Mouse (Mus musculus): ENCODE results near the gene Ptbp2. TPM values are rescaled to one million over a fixed set of nuclear protein-coding genes. Genes with fewer than 3 reads are reported as not detected.

Gene Ptbp2
- polyA plus RNA-seq, 1 experiment from 2014 or later = 294 TPM

- Histone ChIP-seq H3K4me1 (replicated peaks) (0 out of 2 replicates have a peak, but pooled peaks cover 2% of the 10 kb centered on the region), H3K9ac (no peak overlapping the region), H3K36me3 (peaks cover 14% of the 10 kb centered on the region), H3K4me3 (no peak overlapping the region), H3K27me3 (no peaks in the 10 kb centered on the region), H3K4me2 (no peak overlapping the region), H3K27ac (no peak overlapping the region), H3K9me3 (0 out of 2 replicates have a peak, but pooled peaks cover 4% of the 10 kb centered on the region)
- no peak for ATAC-seq (ENCODE audit: low FRiP score)
- WGBS = 89% methylated on average over 2 of the region's 2 CpGs
These were observed 20.5 kb downstream of the Ptbp2 start for GRCm38 (mm10) chr3:119763772-119764171.

DNA sequence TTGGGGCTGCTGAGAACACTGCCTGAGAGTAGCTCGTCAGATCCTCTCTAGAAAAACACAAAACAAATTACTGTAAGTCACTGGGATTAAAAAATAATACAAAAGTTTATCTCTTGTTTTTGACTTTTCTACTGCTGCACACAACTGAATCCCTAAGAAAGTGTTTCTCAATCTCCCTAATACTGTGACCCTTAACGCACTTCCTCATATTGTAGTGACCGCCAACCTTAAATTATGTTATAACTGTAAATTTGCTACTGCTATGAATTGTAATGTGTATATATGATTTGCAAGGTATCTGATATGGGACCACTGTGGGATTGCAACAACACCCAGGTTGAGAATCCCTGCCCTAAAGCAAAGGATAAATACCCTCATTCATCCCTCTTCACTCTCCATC is 22.5 kb downstream of the Ptbp2 start:
- H3K4me1 ChIP-seq (replicated peaks) = 0 out of 2 replicates have a peak, but pooled peaks cover 2% of the 10 kb centered on the region
- H3K9me3 ChIP-seq = no peaks in the 10 kb centered on the region
- H3K4me3 ChIP-seq = no peak overlapping the region
- no peak overlapping the region for H3K27ac ChIP-seq
- H3K9ac ChIP-seq = no peak overlapping the region
- H3K36me3 ChIP-seq = peaks cover 9% of the 10 kb centered on the region
- H3K27me3 ChIP-seq = no peaks in the 10 kb centered on the region
- no peak for ATAC-seq (ENCODE audit: low FRiP score)
- H3K4me2 ChIP-seq = no peak overlapping the region
- 91% methylated on average over 3 of the region's 3 CpGs for WGBS

DNA sequence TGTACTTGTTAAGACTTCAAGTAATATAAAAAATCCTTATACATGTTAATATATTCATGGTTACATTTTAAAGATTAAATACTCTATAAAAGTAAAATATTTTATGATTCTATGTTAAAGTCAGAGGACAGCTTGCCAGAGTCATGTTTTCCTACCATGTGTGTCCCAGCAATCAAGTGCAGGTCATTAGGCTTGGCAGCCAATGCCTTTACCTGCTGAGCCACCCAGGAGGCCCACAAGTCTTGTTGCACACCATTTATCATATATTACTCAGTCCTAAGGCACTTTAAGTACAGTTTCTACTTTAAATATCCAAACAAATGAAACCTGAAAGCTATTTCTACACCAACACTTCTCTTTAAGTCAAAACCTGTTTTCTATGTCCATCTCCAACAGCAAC is 30.5 kb downstream of the Ptbp2 start:
- Histone ChIP-seq H3K9me3 (no peaks in the 10 kb centered on the region), H3K4me1 (replicated peaks) (no peaks in the 10 kb centered on the region; the same call in 1 of the 2 replicates), H3K4me3 (no peak overlapping the region), H3K27ac (no peak overlapping the region), H3K36me3 (peaks cover 15% of the 10 kb centered on the region), H3K27me3 (no peaks in the 10 kb centered on the region), H3K9ac (no peak overlapping the region), H3K4me2 (no peak overlapping the region)
- no peak for ATAC-seq (ENCODE audit: low FRiP score)

GRCm38 (mm10) chr3:119749551-119750249 is 34.6 kb downstream of the Ptbp2 start:
- Histone ChIP-seq H3K36me3 (peaks cover 16% of the 10 kb centered on the region), H3K9me3 (no peaks in the 10 kb centered on the region), H3K27ac (no peak overlapping the region), H3K4me1 (replicated peaks) (no peaks in the 10 kb centered on the region; the same call in 1 of the 2 replicates), H3K4me3 (no peak overlapping the region), H3K4me2 (no peak overlapping the region), H3K27me3 (no peaks in the 10 kb centered on the region), H3K9ac (no peak overlapping the region)
- WGBS = 87% methylated on average over 3 of the region's 3 CpGs
- ATAC-seq (ENCODE audit: low FRiP score) = no peak

- no peak overlapping the region for H3K9ac ChIP-seq
- peaks cover 18% of the 10 kb centered on the region for H3K36me3 ChIP-seq
- H3K4me2 ChIP-seq = no peak overlapping the region
- H3K27me3 ChIP-seq = no peaks in the 10 kb centered on the region
- H3K4me3 ChIP-seq = no peak overlapping the region
- ATAC-seq (ENCODE audit: low FRiP score) = no peak
- WGBS = 94% methylated on average over 2 of the region's 2 CpGs
- H3K27ac ChIP-seq = no peak overlapping the region
- no peaks in the 10 kb centered on the region for H3K9me3 ChIP-seq
- no peaks in the 10 kb centered on the region; the same call in 1 of the 2 replicates for H3K4me1 ChIP-seq (replicated peaks)
These were observed 35.1 kb downstream of the Ptbp2 start for GRCm38 (mm10) chr3:119749140-119749539.

- Histone ChIP-seq H3K27me3 (no peaks in the 10 kb centered on the region), H3K4me3 (no peak overlapping the region), H3K4me1 (replicated peaks) (no peaks in the 10 kb centered on the region), H3K27ac (no peak overlapping the region), H3K9ac (no peak overlapping the region), H3K36me3 (peaks cover 26% of the 10 kb centered on the region), H3K9me3 (no peaks in the 10 kb centered on the region), H3K4me2 (no peak overlapping the region)
- 85% methylated on average over 2 of the region's 2 CpGs for WGBS
- no peak for ATAC-seq (ENCODE audit: low FRiP score)
These were observed 37.6 kb downstream of the Ptbp2 start for GRCm38 (mm10) chr3:119746656-119747055.

DNA sequence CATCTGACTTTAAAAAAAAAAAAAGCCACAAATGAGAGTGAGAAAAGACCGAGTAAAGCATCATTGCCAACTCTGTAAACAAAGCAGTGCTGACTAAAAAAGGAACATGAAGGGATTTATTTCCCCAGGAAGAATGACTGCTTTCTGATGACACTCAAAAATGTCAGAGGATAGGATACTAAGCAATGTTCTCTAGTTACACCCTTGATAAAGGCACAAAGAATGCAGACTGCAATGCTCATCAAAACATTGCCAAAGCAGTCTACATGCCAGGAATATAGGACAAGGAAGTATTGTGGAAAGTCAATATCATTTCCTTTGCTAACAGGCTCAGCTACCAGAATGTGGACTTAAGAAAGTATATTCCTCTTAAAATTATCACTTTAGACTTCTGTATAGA is 38.5 kb downstream of the Ptbp2 start:
- H3K27ac ChIP-seq = no peak overlapping the region
- H3K9me3 ChIP-seq = no peaks in the 10 kb centered on the region
- no peak overlapping the region for H3K9ac ChIP-seq
- H3K4me1 ChIP-seq (replicated peaks) = no peaks in the 10 kb centered on the region
- ATAC-seq (ENCODE audit: low FRiP score) = no peak
- 69% methylated on average over 1 of the region's 1 CpGs for WGBS
- H3K4me3 ChIP-seq = no peak overlapping the region
- H3K36me3 ChIP-seq = peaks cover 24% of the 10 kb centered on the region
- no peaks in the 10 kb centered on the region for H3K27me3 ChIP-seq
- no peak overlapping the region for H3K4me2 ChIP-seq

- 64% methylated on average over 2 of the region's 2 CpGs for WGBS
- H3K4me1 ChIP-seq (replicated peaks) = 0 out of 2 replicates have a peak, but pooled peaks cover 3% of the 10 kb centered on the region
- no peak overlapping the region for H3K4me2 ChIP-seq
- ATAC-seq (ENCODE audit: low FRiP score) = no peak
- H3K27ac ChIP-seq = no peak overlapping the region
- no peaks in the 10 kb centered on the region for H3K9me3 ChIP-seq
- no peaks in the 10 kb centered on the region for H3K27me3 ChIP-seq
- H3K36me3 ChIP-seq = peaks cover 10% of the 10 kb centered on the region
- no peak overlapping the region for H3K4me3 ChIP-seq
- H3K9ac ChIP-seq = no peak overlapping the region
These were observed 54.4 kb downstream of the Ptbp2 start for GRCm38 (mm10) chr3:119729863-119730262.

GRCm38 (mm10) chr3:119712066-119712465 is 72.2 kb downstream of the Ptbp2 start:
- H3K4me1 ChIP-seq (replicated peaks) = no peaks in the 10 kb centered on the region
- WGBS = 91% methylated on average over 5 of the region's 5 CpGs
- H3K9ac ChIP-seq = no peak overlapping the region
- H3K27ac ChIP-seq = no peak overlapping the region
- no peaks in the 10 kb centered on the region for H3K9me3 ChIP-seq
- peak; percentile 32 for ATAC-seq (ENCODE audit: low FRiP score)
- no peak overlapping the region for H3K4me3 ChIP-seq
- no peaks in the 10 kb centered on the region for H3K27me3 ChIP-seq
- H3K4me2 ChIP-seq = no peak overlapping the region
- no peaks in the 10 kb centered on the region for H3K36me3 ChIP-seq

- peak; percentile 52; the same call in 1 of the 2 replicates for ATAC-seq (ENCODE audit: low FRiP score)
- Histone ChIP-seq H3K27ac (no peak overlapping the region), H3K4me1 (replicated peaks) (no peaks in the 10 kb centered on the region), H3K9me3 (no peaks in the 10 kb centered on the region), H3K36me3 (no peaks in the 10 kb centered on the region), H3K4me2 (no peak overlapping the region), H3K4me3 (no peak overlapping the region), H3K9ac (no peak overlapping the region), H3K27me3 (no peaks in the 10 kb centered on the region)
- 95% methylated on average over 3 of the region's 3 CpGs for WGBS
These were observed 72.8 kb downstream of the Ptbp2 start for GRCm38 (mm10) chr3:119711503-119711902.

DNA sequence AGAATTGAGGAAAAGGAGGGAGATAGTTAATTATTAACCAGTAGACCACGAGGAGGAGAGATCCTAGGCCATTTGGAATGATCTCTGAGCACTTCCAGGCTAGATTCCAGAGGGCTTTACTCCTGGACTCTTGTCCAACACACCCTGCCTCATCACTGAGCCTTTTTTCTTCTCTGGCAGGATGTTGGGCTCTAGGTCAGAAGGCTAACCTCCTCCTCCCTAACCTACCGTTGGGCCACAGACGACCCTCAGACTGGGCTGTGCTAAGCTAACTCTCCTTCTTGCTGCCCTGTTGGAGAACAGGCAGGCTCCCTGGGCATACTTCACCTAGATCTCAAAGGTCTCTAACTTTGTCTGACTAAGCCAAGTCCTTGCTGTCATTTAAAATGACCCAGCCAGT is 82.8 kb downstream of the Ptbp2 start:
- Histone ChIP-seq H3K4me3 (no peak overlapping the region), H3K4me2 (no peak overlapping the region), H3K27ac (no peak overlapping the region), H3K9me3 (no peaks in the 10 kb centered on the region), H3K4me1 (replicated peaks) (no peaks in the 10 kb centered on the region), H3K9ac (no peak overlapping the region), H3K36me3 (no peaks in the 10 kb centered on the region), H3K27me3 (no peaks in the 10 kb centered on the region)
- no peak for ATAC-seq (ENCODE audit: low FRiP score)
- 54% methylated on average over 3 of the region's 3 CpGs for WGBS

DNA sequence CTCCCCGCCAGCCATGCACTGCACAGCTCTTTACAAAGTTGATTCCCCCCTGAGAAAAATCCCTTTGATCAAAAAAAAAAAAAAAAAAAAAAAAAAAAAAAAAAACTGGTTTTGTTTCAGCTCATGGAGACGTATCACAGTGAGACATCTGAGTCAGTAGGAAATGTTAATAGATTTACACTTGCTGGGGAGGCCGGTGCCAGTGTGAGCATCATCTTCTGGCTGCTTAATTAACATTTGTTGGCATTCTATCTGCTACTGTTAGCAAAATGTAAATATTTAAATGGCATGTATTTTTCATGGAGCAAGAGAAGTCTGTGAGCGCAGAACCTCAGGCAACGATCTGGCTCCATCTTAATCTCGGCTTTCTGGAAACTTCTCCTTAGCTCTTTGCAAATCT is 99.5 kb downstream of the Ptbp2 start:
- no peaks in the 10 kb centered on the region for H3K27me3 ChIP-seq
- no peaks in the 10 kb centered on the region for H3K9me3 ChIP-seq
- no peak for ATAC-seq (ENCODE audit: low FRiP score)
- no peaks in the 10 kb centered on the region for H3K36me3 ChIP-seq
- H3K9ac ChIP-seq = no peak overlapping the region
- WGBS = 52% methylated on average over 6 of the region's 6 CpGs
- no peak overlapping the region for H3K4me2 ChIP-seq
- H3K4me1 ChIP-seq (replicated peaks) = no peaks in the 10 kb centered on the region; the same call in 1 of the 2 replicates
- no peak overlapping the region for H3K4me3 ChIP-seq
- H3K27ac ChIP-seq = no peak overlapping the region
